Mouse (Mus musculus) ovary, postnatal 10 days (tissue): ENCODE measurements at regions not wholly inside any gene's neighbourhood (a gene's known extent, or its start where the extent isn't known, plus 50 kb on each side); places are given as distances from the start of the nearest gene placed in this dataset.

Experiments
- DNase-seq: peaks from one replicate; pipeline ENCODE4 v3.0.0; 2022; ENCODE audit warnings: low spot score

GRCm38 (mm10) chr2:33983112-33983748 lies 95.5 kb upstream of the Mvb12b start:
- no peak for DNase-seq

- no peak for DNase-seq
Measured at GRCm38 (mm10) chr2:33981936-33982335, 94.2 kb upstream of the Mvb12b start.

GRCm38 (mm10) chr2:33981321-33981720 lies 93.6 kb upstream of the Mvb12b start:
- no peak for DNase-seq

- DNase-seq: no peak
Measured at GRCm38 (mm10) chr2:33980884-33981283, 93.1 kb upstream of the Mvb12b start.

- no peak for DNase-seq
Measured at GRCm38 (mm10) chr2:33979276-33979675, 91.5 kb upstream of the Mvb12b start.

- no peak for DNase-seq
Measured at GRCm38 (mm10) chr2:33978550-33978949, 90.8 kb upstream of the Mvb12b start.

- DNase-seq: no peak
Measured at GRCm38 (mm10) chr2:33977576-33978352, 90.0 kb upstream of the Mvb12b start.

- DNase-seq: no peak
Measured at GRCm38 (mm10) chr2:33977151-33977550, 89.4 kb upstream of the Mvb12b start.

- no peak for DNase-seq
Measured at GRCm38 (mm10) chr2:33976183-33976582, 88.4 kb upstream of the Mvb12b start.

- no peak for DNase-seq
Measured at GRCm38 (mm10) chr2:33975423-33976127, 87.8 kb upstream of the Mvb12b start.

- no peak for DNase-seq
Measured at GRCm38 (mm10) chr2:33974737-33975422, 87.1 kb upstream of the Mvb12b start.

- no peak for DNase-seq
Measured at GRCm38 (mm10) chr2:33974031-33974430, 86.3 kb upstream of the Mvb12b start.

- DNase-seq: peak; percentile 54
Measured at GRCm38 (mm10) chr2:33973213-33973834, 85.6 kb upstream of the Mvb12b start.

- DNase-seq: no peak
Measured at GRCm38 (mm10) chr2:33966984-33967421, 79.3 kb upstream of the Mvb12b start.

- DNase-seq: no peak
Measured at GRCm38 (mm10) chr2:33966389-33966983, 78.7 kb upstream of the Mvb12b start.

GRCm38 (mm10) chr2:33964096-33964495 lies 76.3 kb upstream of the Mvb12b start:
- no peak for DNase-seq

- DNase-seq: no peak
Measured at GRCm38 (mm10) chr2:33962355-33963037, 74.8 kb upstream of the Mvb12b start.

- DNase-seq: no peak
Measured at GRCm38 (mm10) chr2:33961566-33961965, 73.8 kb upstream of the Mvb12b start.

GRCm38 (mm10) chr2:33957754-33958153 lies 70.0 kb upstream of the Mvb12b start:
- DNase-seq: no peak

GRCm38 (mm10) chr2:33944301-33944700 lies 56.6 kb upstream of the Mvb12b start:
- no peak for DNase-seq

- DNase-seq: no peak
Measured at GRCm38 (mm10) chr2:33942085-33942484, 54.3 kb upstream of the Mvb12b start.
